Mouse (Mus musculus): ENCODE measurements at regions not wholly inside any gene's neighbourhood (a gene's known extent, or its start where the extent isn't known, plus 50 kb on each side); places are given as distances from the start of the nearest gene placed in this dataset.

GRCm38 (mm10) chr5:7539812-7540645 lies 195.5 kb upstream of the Zfp804b start:
- Histone ChIP-seq H3K27me3 (ENCODE audit: control insufficient read depth, insufficient read depth, low read depth, low read length) (no peaks in the 10 kb centered on the region), H3K36me3 (ENCODE audit: control insufficient read depth, insufficient read depth, low read length) (no peaks in the 10 kb centered on the region)
- 76% methylated on average over 2 of the region's 2 CpGs for WGBS

GRCm38 (mm10) chr5:7540646-7541038 lies 196.1 kb upstream of the Zfp804b start:
- Histone ChIP-seq H3K27me3 (ENCODE audit: control insufficient read depth, insufficient read depth, low read depth, low read length) (no peaks in the 10 kb centered on the region), H3K4me2 (ENCODE audit: low read depth, low read length) (no peak overlapping the region), H3K4me1 (replicated peaks; ENCODE audit: control insufficient read depth, insufficient read depth, low read length) (no peaks in the 10 kb centered on the region), H3K9ac (ENCODE audit: low read length) (no peak overlapping the region), H3K27ac (ENCODE audit: low read length) (no peak overlapping the region), H3K36me3 (ENCODE audit: control insufficient read depth, insufficient read depth, low read length) (no peaks in the 10 kb centered on the region), H3K9me3 (ENCODE audit: control insufficient read depth, low read length) (no peaks in the 10 kb centered on the region), H3K4me3 (ENCODE audit: low read length) (no peak overlapping the region)
- WGBS = 80% methylated on average over 4 of the region's 4 CpGs
- no peak for ATAC-seq (ENCODE audit: low read depth)

More at GRCm38 (mm10) chr5:7539812-7540645, 195.5 kb upstream of the Zfp804b start:
- Histone ChIP-seq H3K4me1 (replicated peaks; ENCODE audit: control insufficient read depth, insufficient read depth, low read length) (no peaks in the 10 kb centered on the region), H3K9ac (ENCODE audit: low read length) (no peak overlapping the region), H3K4me2 (ENCODE audit: low read depth, low read length) (no peak overlapping the region), H3K9me3 (ENCODE audit: control insufficient read depth, low read length) (no peaks in the 10 kb centered on the region), H3K4me3 (ENCODE audit: low read length) (no peak overlapping the region), H3K27ac (ENCODE audit: low read length) (no peak overlapping the region)
- ATAC-seq (ENCODE audit: low read depth) = no peak

GRCm38 (mm10) chr5:7543857-7544256 lies 199.3 kb upstream of the Zfp804b start:
- whole genome bisulfite sequencing = 70% methylated on average over 3 of the region's 3 CpGs
- no peak overlapping the region for H3K4me3 ChIP-seq (ENCODE audit: low read length)

GRCm38 (mm10) chr5:7580413-7580812 lies 235.9 kb upstream of the Zfp804b start:
- Histone ChIP-seq H3K4me2 (ENCODE audit: low read depth, low read length) (no peak overlapping the region), H3K9ac (ENCODE audit: low read length) (no peak overlapping the region), H3K4me1 (replicated peaks; ENCODE audit: control insufficient read depth, insufficient read depth, low read length) (no peaks in the 10 kb centered on the region), H3K4me3 (ENCODE audit: low read length) (no peak overlapping the region), H3K27ac (ENCODE audit: low read length) (no peak overlapping the region), H3K36me3 (ENCODE audit: control insufficient read depth, insufficient read depth, low read length) (no peaks in the 10 kb centered on the region), H3K9me3 (ENCODE audit: control insufficient read depth, low read length) (no peaks in the 10 kb centered on the region), H3K27me3 (ENCODE audit: control insufficient read depth, insufficient read depth, low read depth, low read length) (no peaks in the 10 kb centered on the region)
- ATAC-seq (ENCODE audit: low read depth) = no peak
- 48% methylated on average over 2 of the region's 2 CpGs for WGBS

More at GRCm38 (mm10) chr5:7543857-7544256, 199.3 kb upstream of the Zfp804b start:
- H3K9ac ChIP-seq (ENCODE audit: low read length) = no peak overlapping the region
- no peaks in the 10 kb centered on the region for H3K36me3 ChIP-seq (ENCODE audit: control insufficient read depth, insufficient read depth, low read length)
- H3K27me3 ChIP-seq (ENCODE audit: control insufficient read depth, insufficient read depth, low read depth, low read length) = no peaks in the 10 kb centered on the region
- H3K9me3 ChIP-seq (ENCODE audit: control insufficient read depth, low read length) = no peaks in the 10 kb centered on the region
- H3K4me1 ChIP-seq (replicated peaks; ENCODE audit: control insufficient read depth, insufficient read depth, low read length) = no peaks in the 10 kb centered on the region
- H3K27ac ChIP-seq (ENCODE audit: low read length) = no peak overlapping the region
- no peak for ATAC-seq (ENCODE audit: low read depth)
- no peak overlapping the region for H3K4me2 ChIP-seq (ENCODE audit: low read depth, low read length)

- Histone ChIP-seq H3K36me3 (ENCODE audit: control insufficient read depth, insufficient read depth, low read length) (no peaks in the 10 kb centered on the region), H3K27me3 (ENCODE audit: control insufficient read depth, insufficient read depth, low read depth, low read length) (no peaks in the 10 kb centered on the region), H3K27ac (ENCODE audit: low read length) (no peak overlapping the region), H3K4me3 (ENCODE audit: low read length) (no peak overlapping the region), H3K4me1 (replicated peaks; ENCODE audit: control insufficient read depth, insufficient read depth, low read length) (no peaks in the 10 kb centered on the region), H3K9ac (ENCODE audit: low read length) (no peak overlapping the region), H3K4me2 (ENCODE audit: low read depth, low read length) (no peak overlapping the region), H3K9me3 (ENCODE audit: control insufficient read depth, low read length) (no peaks in the 10 kb centered on the region)
- no peak for ATAC-seq (ENCODE audit: low read depth)
Measured at GRCm38 (mm10) chr5:7586547-7586946, 242.0 kb upstream of the Zfp804b start.

- Histone ChIP-seq H3K36me3 (ENCODE audit: control insufficient read depth, insufficient read depth, low read length) (no peaks in the 10 kb centered on the region), H3K4me3 (ENCODE audit: low read length) (no peak overlapping the region), H3K4me2 (ENCODE audit: low read depth, low read length) (no peak overlapping the region), H3K27me3 (ENCODE audit: control insufficient read depth, insufficient read depth, low read depth, low read length) (no peaks in the 10 kb centered on the region), H3K4me1 (replicated peaks; ENCODE audit: control insufficient read depth, insufficient read depth, low read length) (no peaks in the 10 kb centered on the region), H3K9ac (ENCODE audit: low read length) (no peak overlapping the region), H3K9me3 (ENCODE audit: control insufficient read depth, low read length) (no peaks in the 10 kb centered on the region), H3K27ac (ENCODE audit: low read length) (no peak overlapping the region)
- whole genome bisulfite sequencing = 79% methylated on average over 1 of the region's 1 CpGs
- ATAC-seq (ENCODE audit: low read depth) = no peak
Measured at GRCm38 (mm10) chr5:7600418-7600817, 255.9 kb upstream of the Zfp804b start.

- H3K9ac ChIP-seq (ENCODE audit: low read length) = no peak overlapping the region
- no peak overlapping the region for H3K27ac ChIP-seq (ENCODE audit: low read length)
- ATAC-seq (ENCODE audit: low read depth) = no peak
- H3K9me3 ChIP-seq (ENCODE audit: control insufficient read depth, low read length) = no peaks in the 10 kb centered on the region
- no peaks in the 10 kb centered on the region for H3K4me1 ChIP-seq (replicated peaks; ENCODE audit: control insufficient read depth, insufficient read depth, low read length)
- H3K27me3 ChIP-seq (ENCODE audit: control insufficient read depth, insufficient read depth, low read depth, low read length) = no peaks in the 10 kb centered on the region
- H3K4me3 ChIP-seq (ENCODE audit: low read length) = no peak overlapping the region
- H3K36me3 ChIP-seq (ENCODE audit: control insufficient read depth, insufficient read depth, low read length) = no peaks in the 10 kb centered on the region
- H3K4me2 ChIP-seq (ENCODE audit: low read depth, low read length) = no peak overlapping the region
Measured at GRCm38 (mm10) chr5:7607517-7607916, 263.0 kb upstream of the Zfp804b start.

GRCm38 (mm10) chr5:7607924-7608323 lies 263.4 kb upstream of the Zfp804b start:
- WGBS = 89% methylated on average over 2 of the region's 2 CpGs
- no peak overlapping the region for H3K9ac ChIP-seq (ENCODE audit: low read length)
- no peaks in the 10 kb centered on the region for H3K36me3 ChIP-seq (ENCODE audit: control insufficient read depth, insufficient read depth, low read length)
- H3K27ac ChIP-seq (ENCODE audit: low read length) = no peak overlapping the region
- H3K9me3 ChIP-seq (ENCODE audit: control insufficient read depth, low read length) = no peaks in the 10 kb centered on the region
- no peak for ATAC-seq (ENCODE audit: low read depth)
- H3K4me3 ChIP-seq (ENCODE audit: low read length) = no peak overlapping the region
- no peaks in the 10 kb centered on the region for H3K4me1 ChIP-seq (replicated peaks; ENCODE audit: control insufficient read depth, insufficient read depth, low read length)
- H3K4me2 ChIP-seq (ENCODE audit: low read depth, low read length) = no peak overlapping the region
- H3K27me3 ChIP-seq (ENCODE audit: control insufficient read depth, insufficient read depth, low read depth, low read length) = no peaks in the 10 kb centered on the region

- no peaks in the 10 kb centered on the region for H3K27me3 ChIP-seq (ENCODE audit: control insufficient read depth, insufficient read depth, low read depth, low read length)
- no peaks in the 10 kb centered on the region for H3K9me3 ChIP-seq (ENCODE audit: control insufficient read depth, low read length)
- H3K27ac ChIP-seq (ENCODE audit: low read length) = no peak overlapping the region
- H3K4me3 ChIP-seq (ENCODE audit: low read length) = no peak overlapping the region
- no peak for ATAC-seq (ENCODE audit: low read depth)
- no peak overlapping the region for H3K4me2 ChIP-seq (ENCODE audit: low read depth, low read length)
- H3K36me3 ChIP-seq (ENCODE audit: control insufficient read depth, insufficient read depth, low read length) = no peaks in the 10 kb centered on the region
- no peaks in the 10 kb centered on the region; the same call in 1 of the 2 replicates for H3K4me1 ChIP-seq (replicated peaks; ENCODE audit: control insufficient read depth, insufficient read depth, low read length)
- H3K9ac ChIP-seq (ENCODE audit: low read length) = no peak overlapping the region
- WGBS = 34% methylated on average over 2 of the region's 2 CpGs
Measured at GRCm38 (mm10) chr5:7655280-7655679, 305.0 kb upstream of the Steap4 start.

All from lung, embryonic 16.5 days (tissue).